Mouse (Mus musculus) lung, adult 2 months (tissue): ENCODE measurements around the gene Trim2. TPM values are rescaled to one million over a fixed set of nuclear protein-coding genes. Genes with fewer than 3 reads are reported as not detected.

Source experiments
- DNase-seq: peaks from one replicate; pipeline ENCODE4 v3.0.0; 2022
- H3K4me1 ChIP-seq: fragments of 200-500 bp; 2 replicates; pipeline ENCODE4 v1.6.1; 2011; ENCODE audit warnings: low read length; ENCODE audit not compliant: control insufficient read depth, insufficient read depth
- H3K4me3 ChIP-seq: fragments of 200-500 bp; replicated peaks from 2 replicates; pipeline ENCODE3; 2011; ENCODE audit warnings: low read depth, mild to moderate bottlenecking, control low read depth, low read length; ENCODE audit errors: extremely low read depth
- CTCF ChIP-seq: fragments of 200-500 bp; IDR thresholded peaks from 2 replicates; pipeline ENCODE4 v1.5.1; 2011; ENCODE audit warnings: mild to moderate bottlenecking, low read length, control low read depth; ENCODE audit not compliant: insufficient read depth
- POLR2A ChIP-seq: fragments of 200-500 bp; IDR thresholded peaks from 2 replicates; pipeline ENCODE4 v1.6.1; 2011; ENCODE audit warnings: low read depth, mild to moderate bottlenecking, control low read depth, low read length, borderline replicate concordance; ENCODE audit errors: extremely low read depth
- WGBS: fragments of 180-500 bp; shearing (Covaris S2); methylation state at CpG from one replicate; pipeline ENCODE4 v1.1.7; 2018; 5-methylcytosine and 5-hydroxymethylcytosine counted together
- polyA plus RNA-seq: library from polyadenylated mRNA; depleted of rRNA; stranded (reverse); fragments of >200 nt; gene quantifications from 2 replicates; pipeline ENCODE4 v1.2.3, GENCODE M21; 2012

Trim2 gene
- polyA plus RNA-seq, 1 experiment = 26.3 TPM

DNA sequence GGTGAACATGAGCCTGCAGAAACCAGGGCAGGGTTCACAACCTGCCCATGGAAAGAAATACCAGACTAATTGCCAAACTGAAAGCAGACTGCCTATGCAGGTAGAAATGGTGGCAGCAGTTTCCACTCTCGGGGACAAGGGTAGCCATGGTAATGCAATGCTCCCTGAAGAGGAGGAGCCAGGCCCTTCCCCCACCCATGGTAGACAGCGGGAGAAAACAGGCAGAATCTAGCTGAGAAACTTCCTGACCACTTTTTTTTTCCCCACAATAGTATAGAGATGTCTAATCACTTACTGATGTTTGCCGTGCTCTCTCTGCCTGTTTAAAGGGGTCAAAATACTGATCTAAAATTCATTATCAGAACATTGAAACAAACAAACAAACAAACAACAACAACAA is 17.8 kb upstream of the Trim2 start:
- Histone ChIP-seq H3K4me1 (peaks cover 5% of the 10 kb centered on the region), H3K4me3 (no peak overlapping the region)
- no peak for DNase-seq
- WGBS = 33% methylated on average over 3 of the region's 3 CpGs
- TF ChIP-seq POLR2A = no peak
- no peak for TF ChIP-seq CTCF

DNA sequence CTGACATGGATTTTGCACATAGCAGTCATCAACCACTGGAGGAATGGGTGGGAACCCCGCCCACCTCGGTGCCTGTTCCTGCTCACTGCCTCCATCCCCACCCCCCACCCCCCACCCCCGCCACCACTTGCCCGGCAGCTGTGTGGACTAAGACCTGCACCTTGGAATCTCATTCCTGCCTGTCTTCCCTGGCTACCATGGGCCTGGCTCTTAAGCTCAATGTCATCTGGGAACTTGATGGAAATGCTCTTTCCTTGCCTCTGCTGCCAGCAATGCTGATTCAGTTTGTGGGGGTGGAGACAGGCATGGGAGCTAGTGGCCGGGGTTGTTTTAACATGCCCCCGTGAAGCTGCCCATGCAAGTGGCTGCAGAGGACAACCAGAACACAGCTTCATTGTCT is 17.3 kb upstream of the Trim2 start:
- WGBS = 40% methylated on average over 6 of the region's 6 CpGs
- H3K4me3 ChIP-seq = no peak overlapping the region
- TF ChIP-seq CTCF = no peak
- TF ChIP-seq POLR2A = no peak
- peaks cover 5% of the 10 kb centered on the region for H3K4me1 ChIP-seq
- DNase-seq = no peak

DNA sequence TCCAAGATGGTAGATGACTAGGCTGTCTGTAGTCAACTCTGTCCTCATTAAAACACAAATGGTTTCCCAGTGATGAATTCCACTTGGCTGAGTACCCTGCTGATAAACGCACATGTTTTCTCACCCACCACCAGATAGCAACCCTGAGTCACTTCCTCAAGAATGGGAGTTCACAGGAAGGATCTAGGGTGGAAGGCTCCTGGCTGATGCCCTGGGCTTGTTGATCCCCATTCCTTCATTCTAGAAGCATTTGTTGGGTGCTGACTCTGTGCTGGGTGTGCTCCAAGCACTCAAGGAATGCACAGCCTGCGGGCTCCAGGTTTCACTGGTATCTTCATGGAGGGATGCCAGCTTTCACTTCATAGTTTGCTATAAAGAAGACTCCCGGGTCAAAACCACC is 12.8 kb upstream of the Trim2 start:
- H3K4me1 ChIP-seq = peaks cover 7% of the 10 kb centered on the region
- TF ChIP-seq CTCF = no peak
- TF ChIP-seq POLR2A = no peak
- no peak for DNase-seq
- 21% methylated on average over 3 of the region's 3 CpGs for WGBS
- H3K4me3 ChIP-seq = no peak overlapping the region

DNA sequence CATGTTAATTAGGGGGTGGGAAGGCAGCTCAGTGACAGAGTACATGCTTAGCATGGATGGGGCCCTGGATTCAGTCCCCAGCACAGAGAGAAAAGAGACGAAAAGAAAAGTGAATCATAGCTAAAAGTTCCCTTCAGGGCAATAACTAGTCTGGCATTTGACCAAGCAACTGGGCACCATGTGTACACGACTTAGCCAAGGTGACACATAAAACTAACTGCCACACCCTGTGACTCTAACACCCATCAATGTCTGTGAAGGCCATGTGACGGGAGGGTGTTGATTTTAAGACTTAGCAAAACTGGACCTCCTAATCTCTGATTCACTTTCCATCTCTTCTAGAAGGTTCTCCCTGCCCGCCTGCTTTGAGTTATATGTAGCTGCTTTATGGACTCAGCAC is 12.2 kb upstream of the Trim2 start:
- WGBS = 82% methylated on average over 4 of the region's 4 CpGs
- TF ChIP-seq CTCF (no peak), POLR2A (no peak)
- Histone ChIP-seq H3K4me3 (no peak overlapping the region), H3K4me1 (peaks cover 3% of the 10 kb centered on the region)
- DNase-seq = no peak

DNA sequence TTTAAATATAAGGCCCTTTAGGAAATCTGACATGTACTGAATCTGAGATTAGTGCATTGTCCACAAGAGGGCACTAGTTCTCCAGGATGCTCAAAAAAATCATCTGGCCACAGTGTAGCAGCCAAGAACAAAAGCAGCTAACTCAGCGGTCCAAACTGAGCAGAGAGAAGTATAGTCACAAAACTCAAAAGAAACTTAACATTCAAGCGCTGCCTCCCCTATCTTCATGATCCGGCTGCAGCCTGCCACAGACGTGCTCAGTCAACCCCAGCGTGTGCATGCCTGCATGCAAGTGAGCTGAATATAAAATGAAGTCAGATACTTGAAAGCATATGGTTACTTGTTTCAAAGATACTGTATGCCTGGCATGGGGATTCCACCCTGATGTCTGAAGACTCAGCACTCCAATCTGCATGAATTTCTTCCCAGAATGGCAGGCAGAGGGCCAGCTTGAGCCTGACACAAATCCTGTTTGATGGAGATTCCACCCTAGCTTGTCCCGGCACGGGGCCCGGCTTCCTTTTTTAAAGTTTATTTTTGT is 8.0 kb upstream of the Trim2 start:
- Histone ChIP-seq H3K4me3 (peak overlapping the region; percentile 65), H3K4me1 (peaks cover 3% of the 10 kb centered on the region)
- 11% methylated on average over 8 of the region's 8 CpGs for WGBS
- TF ChIP-seq POLR2A (no peak), CTCF (peak; percentile 8; the same call in 1 of the 2 replicates)
- peak; percentile 28 for DNase-seq

DNA sequence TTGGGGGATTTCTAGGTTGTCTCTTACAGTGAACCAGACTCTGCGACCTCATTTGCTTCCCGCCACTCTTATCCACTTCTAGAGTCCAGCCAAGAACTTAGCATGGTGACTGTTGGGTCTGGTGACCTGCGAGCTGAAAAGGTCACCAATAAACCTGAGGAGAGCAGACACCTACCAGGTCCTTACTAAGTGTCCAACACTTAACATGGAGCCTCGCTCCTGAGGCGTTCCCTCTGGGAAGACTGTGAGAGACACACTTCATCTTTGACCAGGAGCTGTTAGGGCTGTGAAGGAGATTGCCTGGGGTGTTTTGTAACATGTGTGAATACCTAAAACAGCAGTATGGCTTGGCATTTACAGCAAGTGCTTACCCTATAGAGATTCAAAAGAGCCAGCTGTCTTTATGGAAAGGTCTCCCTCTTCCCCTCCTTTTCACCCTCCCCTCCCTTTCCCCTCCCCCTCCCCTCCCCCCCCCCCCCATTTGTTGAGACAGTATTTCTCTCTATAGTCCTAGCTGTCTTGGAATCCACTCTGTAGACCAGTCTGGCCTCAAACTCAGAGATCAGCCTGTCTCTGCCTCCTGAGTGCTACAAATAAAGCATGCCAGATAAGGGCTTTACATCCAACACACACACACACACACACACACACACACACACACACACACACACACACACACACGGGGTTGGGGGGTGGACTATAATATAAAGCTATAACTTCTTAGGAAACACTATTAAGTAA is 7.3 kb upstream of the Trim2 start:
- H3K4me1 ChIP-seq = peaks cover 3% of the 10 kb centered on the region
- no peak overlapping the region for H3K4me3 ChIP-seq
- WGBS = 75% methylated on average over 6 of the region's 6 CpGs
- no peak for TF ChIP-seq POLR2A
- TF ChIP-seq CTCF = no peak
- DNase-seq = no peak

DNA sequence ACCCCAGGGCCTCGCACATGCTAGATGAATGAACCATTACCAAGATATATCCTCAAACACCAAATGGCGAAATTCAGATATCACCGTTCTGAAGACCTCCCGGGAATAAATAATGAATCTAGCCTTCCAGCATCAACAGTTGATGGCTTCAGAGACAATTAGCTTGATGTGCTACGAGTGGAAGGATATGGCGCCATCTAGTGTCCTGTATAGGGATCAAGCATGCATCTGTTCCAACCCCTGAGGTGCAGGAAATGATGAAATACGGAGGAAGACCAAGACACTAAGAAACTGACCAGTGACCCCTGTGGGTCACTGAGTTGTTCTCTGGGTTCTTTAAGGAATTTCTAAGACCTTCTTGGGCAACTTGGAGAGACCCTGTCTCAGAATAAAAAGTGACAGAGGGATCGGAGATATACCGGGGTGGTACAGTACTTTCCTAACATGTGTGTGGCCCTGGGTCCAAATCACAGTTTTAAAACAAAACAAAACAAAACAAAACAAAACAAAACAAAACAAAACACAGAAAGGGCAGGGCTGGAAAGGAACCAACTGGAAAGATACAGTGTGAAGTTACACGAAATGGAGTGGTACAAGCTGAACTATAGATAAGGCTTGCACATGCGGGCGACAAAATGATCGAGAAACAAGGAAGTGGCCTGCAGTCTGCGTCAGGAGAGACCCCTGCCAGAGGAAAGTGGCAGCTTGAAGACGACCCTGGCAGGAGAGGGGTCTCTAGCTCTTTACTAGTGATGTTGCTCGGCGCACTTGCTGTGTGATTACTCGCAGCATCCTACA is 6.5 kb upstream of the Trim2 start:
- DNase-seq = peak; percentile 48
- Histone ChIP-seq H3K4me3 (no peak overlapping the region), H3K4me1 (peaks cover 3% of the 10 kb centered on the region)
- TF ChIP-seq POLR2A = no peak
- TF ChIP-seq CTCF = peak; percentile 64
- WGBS = 45% methylated on average over 18 of the region's 18 CpGs

DNA sequence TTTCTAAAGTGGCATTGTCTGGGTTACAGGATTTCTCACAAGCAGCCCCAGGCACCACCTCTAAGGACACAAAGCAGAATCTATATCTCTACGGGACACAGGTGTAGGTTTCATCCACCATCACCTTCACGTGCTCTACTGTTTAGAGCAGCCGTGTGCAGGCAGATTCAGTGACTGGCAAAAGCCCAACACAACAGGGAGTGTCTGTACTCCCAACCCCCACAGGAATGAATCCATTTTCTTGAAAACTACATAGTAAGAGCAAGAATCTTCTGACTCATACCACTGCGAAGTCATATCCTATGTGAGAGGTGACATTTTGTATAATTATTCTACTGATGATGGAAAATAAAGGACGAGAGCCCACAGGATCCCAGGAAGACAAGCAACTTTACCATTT is 5.6 kb upstream of the Trim2 start:
- TF ChIP-seq POLR2A = no peak
- TF ChIP-seq CTCF = no peak
- whole genome bisulfite sequencing = 64% methylated on average over 5 of the region's 5 CpGs
- H3K4me3 ChIP-seq = no peak overlapping the region
- peaks cover 3% of the 10 kb centered on the region for H3K4me1 ChIP-seq
- no peak for DNase-seq

DNA sequence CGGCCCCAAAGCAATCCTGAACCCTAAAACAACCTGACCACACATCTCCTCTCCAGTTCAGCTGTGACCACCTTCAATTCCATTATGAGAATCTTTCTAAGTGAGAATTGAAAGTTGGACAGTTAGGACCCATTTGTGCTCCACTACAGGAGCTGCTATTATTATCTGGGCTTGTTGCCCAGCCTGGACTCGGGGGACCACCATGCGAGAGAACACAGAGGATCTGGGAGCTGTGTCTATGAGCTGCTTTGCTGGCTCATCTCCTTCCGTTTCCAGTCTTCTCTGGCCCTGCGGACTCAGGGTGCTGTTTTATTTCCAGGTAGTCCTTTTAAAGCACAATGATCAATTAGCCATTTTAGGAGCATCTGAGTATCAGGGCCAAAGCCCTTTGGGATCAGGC is 839 bp upstream of the Trim2 start:
- 64% methylated on average over 5 of the region's 5 CpGs for WGBS
- Histone ChIP-seq H3K4me3 (no peak overlapping the region), H3K4me1 (0 out of 2 replicates have a peak, but pooled peaks cover 2% of the 10 kb centered on the region)
- TF ChIP-seq CTCF = no peak
- no peak for TF ChIP-seq POLR2A
- DNase-seq = no peak
